Mouse (Mus musculus) bone marrow, adult 2 months (tissue): ENCODE measurements around the gene Mfsd2a.

Experiments used
- CTCF ChIP-seq: fragments of 200-500 bp; IDR thresholded peaks from 2 replicates; pipeline ENCODE4 v1.5.1; 2011; ENCODE audit warnings: low read length, control low read depth; ENCODE audit not compliant: control insufficient read depth, insufficient read depth
- POLR2A ChIP-seq: fragments of 200-500 bp; IDR thresholded peaks from 2 replicates; pipeline ENCODE4 v1.6.1; 2011; ENCODE audit warnings: low read depth, mild to moderate bottlenecking, control low read depth, low read length, borderline replicate concordance; ENCODE audit not compliant: control insufficient read depth

- TF ChIP-seq CTCF: no peak
- no peak for TF ChIP-seq POLR2A
Measured at GRCm38 (mm10) chr4:123005054-123005966, 44.3 kb upstream of the Mfsd2a start.
